Mouse (Mus musculus) MEL (cell line): Measurements from ENCODE around the gene Vmp1. TPM values are rescaled to one million over a fixed set of nuclear protein-coding genes. Genes with fewer than 3 reads are reported as not detected.

Experiments
- DNase-seq: peaks from one replicate; pipeline ENCODE4 v3.0.0; 2011; ENCODE audit warnings: low read depth, low spot score
- H3K27ac ChIP-seq: 2 replicates; pipeline ENCODE4 v1.5.1; 2012; ENCODE audit warnings: low read depth, mild to moderate bottlenecking, control low read depth, low read length, moderate library complexity; ENCODE audit not compliant: control insufficient read depth
- H3K27me3 ChIP-seq, 2 experiments: fragments of 150-350 bp in 1 of 2; sonication (generic) in 1 of 2; 2 replicates each; pipeline ENCODE4 v1.6.1; 2012; ENCODE audit warnings: low read length in 2 of 2, mild to moderate bottlenecking in 2 of 2, improper control_type of control experiment in 1 of 2, moderate library complexity in 1 of 2; ENCODE audit not compliant: insufficient read depth in 2 of 2, control insufficient read depth in 1 of 2
- H3K36me3 ChIP-seq, 2 experiments: 2 replicates each; pipeline ENCODE4 v1.6.1; 2012 to 2014; ENCODE audit warnings: low read length in 2 of 2, improper control_type of control experiment in 1 of 2, inconsistent platforms in 1 of 2, mild to moderate bottlenecking in 1 of 2; ENCODE audit not compliant: insufficient read depth in 2 of 2, control insufficient read depth in 1 of 2
- H3K4me1 ChIP-seq, 2 experiments: fragments of 150-350 bp in 1 of 2; sonication (generic) in 1 of 2; 2 replicates each; pipeline ENCODE4 v1.6.1; 2012; ENCODE audit warnings: low read length in 2 of 2, improper control_type of control experiment in 1 of 2, mild to moderate bottlenecking in 1 of 2; ENCODE audit not compliant: insufficient read depth in 2 of 2, control insufficient read depth in 1 of 2
- H3K4me3 ChIP-seq, 2 experiments: fragments of 150-350 bp in 1 of 2; sonication (generic) in 1 of 2; 2 replicates each; pipeline ENCODE4 v1.5.1; 2012; ENCODE audit warnings: low read depth in 2 of 2, low read length in 2 of 2, mild to moderate bottlenecking in 2 of 2, moderate library complexity in 2 of 2, control low read depth in 1 of 2, improper control_type of control experiment in 1 of 2; ENCODE audit not compliant: control insufficient read depth in 1 of 2, insufficient read depth in 1 of 2
- H3K79me2 ChIP-seq: 2 replicates; pipeline ENCODE4 v1.6.1; 2012; ENCODE audit warnings: mild to moderate bottlenecking, low read length, moderate library complexity; ENCODE audit not compliant: control insufficient read depth, poor library complexity, insufficient read depth
- H3K9ac ChIP-seq: 2 replicates; pipeline ENCODE4 v1.6.1; 2012; ENCODE audit warnings: low read depth, mild to moderate bottlenecking, control low read depth, low read length, moderate library complexity; ENCODE audit not compliant: control insufficient read depth, poor library complexity, severe bottlenecking
- H3K9me3 ChIP-seq: fragments of 150-350 bp; sonication (generic); replicated peaks from 2 replicates; pipeline ENCODE4 v1.6.1; 2012; ENCODE audit warnings: mild to moderate bottlenecking, low read length, improper control_type of control experiment, moderate library complexity; ENCODE audit not compliant: insufficient read depth
- BHLHE40 ChIP-seq: IDR thresholded peaks from 2 replicates; pipeline ENCODE4 v1.6.1; 2012; ENCODE audit warnings: low read depth, mild to moderate bottlenecking, inconsistent platforms, low read length, improper control_type of control experiment, borderline replicate concordance
- CHD2 ChIP-seq: IDR thresholded peaks from 2 replicates; pipeline ENCODE4 v1.6.1; 2011; ENCODE audit warnings: low read length, improper control_type of control experiment
- CTCF ChIP-seq, 3 experiments: IDR thresholded peaks in 2 of 3; conservative IDR thresholded peaks in 1 of 3; 2 replicates each; pipeline ENCODE4 v1.5.1; 2011 to 2012; ENCODE audit warnings: low read length in 3 of 3, low read depth in 2 of 3, mild to moderate bottlenecking in 2 of 3, improper control_type of control experiment in 1 of 3, inconsistent platforms in 1 of 3, mixed read lengths in 1 of 3, moderate library complexity in 1 of 3; ENCODE audit not compliant: control insufficient read depth in 1 of 3, insufficient read depth in 1 of 3, poor library complexity in 1 of 3, severe bottlenecking in 1 of 3
- EP300 ChIP-seq, 2 experiments: IDR thresholded peaks; 2 replicates each; pipeline ENCODE4 v1.6.1; 2011; ENCODE audit warnings: improper control_type of control experiment in 2 of 2, low read length in 2 of 2, low read depth in 1 of 2, mild to moderate bottlenecking in 1 of 2
- ETS1 ChIP-seq: IDR thresholded peaks from 2 replicates; pipeline ENCODE4 v1.6.1; 2012; ENCODE audit warnings: low read depth, mild to moderate bottlenecking, inconsistent platforms, low read length, improper control_type of control experiment, moderate library complexity
- GABPA ChIP-seq: IDR thresholded peaks from 2 replicates; pipeline ENCODE4 v1.6.1; 2012; ENCODE audit warnings: low read depth, mild to moderate bottlenecking, inconsistent platforms, low read length, improper control_type of control experiment, moderate library complexity
- GATA1 ChIP-seq: IDR thresholded peaks from 2 replicates; pipeline ENCODE4 v1.6.1; 2011; ENCODE audit warnings: low read depth, low read length, improper control_type of control experiment
- KAT2A ChIP-seq: conservative IDR thresholded peaks from 2 replicates; pipeline ENCODE4 v1.6.1; 2012; ENCODE audit warnings: low read depth, low read length, improper control_type of control experiment, inconsistent platforms
- MEF2A ChIP-seq: IDR thresholded peaks from 2 replicates; pipeline ENCODE4 v1.6.1; 2014; ENCODE audit warnings: low read depth, mild to moderate bottlenecking, inconsistent platforms, low read length, improper control_type of control experiment; ENCODE audit not compliant: poor library complexity, insufficient replicate concordance, severe bottlenecking; ENCODE audit errors: extremely low read depth
- MYC ChIP-seq: IDR thresholded peaks from 2 replicates; pipeline ENCODE4 v1.6.1; 2011; ENCODE audit warnings: low read depth, mild to moderate bottlenecking, low read length, improper control_type of control experiment, moderate library complexity
- NRF1 ChIP-seq: IDR thresholded peaks from 2 replicates; pipeline ENCODE4 v1.6.1; 2014; ENCODE audit warnings: low read depth, mild to moderate bottlenecking, inconsistent platforms, low read length, improper control_type of control experiment, moderate library complexity; ENCODE audit not compliant: poor library complexity, insufficient read depth, severe bottlenecking
- POLR2A ChIP-seq, 2 experiments: IDR thresholded peaks; 2 replicates each; pipeline ENCODE4 v1.6.1; 2011 to 2012; ENCODE audit warnings: low read length in 2 of 2, mild to moderate bottlenecking in 2 of 2, control low read depth in 1 of 2, improper control_type of control experiment in 1 of 2, low read depth in 1 of 2, moderate library complexity in 1 of 2; ENCODE audit not compliant: control insufficient read depth in 1 of 2, insufficient read depth in 1 of 2, poor library complexity in 1 of 2
- POLR2AphosphoS2 ChIP-seq: IDR thresholded peaks from 2 replicates; pipeline ENCODE4 v1.6.1; 2011; ENCODE audit warnings: low read length, improper control_type of control experiment
- POLR2AphosphoS5 ChIP-seq: IDR thresholded peaks from 2 replicates; pipeline ENCODE4 v1.6.1; 2012; ENCODE audit warnings: low read depth, borderline replicate concordance, mild to moderate bottlenecking, inconsistent platforms, low read length, moderate library complexity, mixed read lengths
- RCOR1 ChIP-seq: IDR thresholded peaks from 2 replicates; pipeline ENCODE4 v1.6.1; 2012; ENCODE audit warnings: low read depth, mild to moderate bottlenecking, inconsistent platforms, low read length, improper control_type of control experiment
- SIN3A ChIP-seq: IDR thresholded peaks from 2 replicates; pipeline ENCODE4 v1.6.1; 2012; ENCODE audit warnings: low read length, improper control_type of control experiment, inconsistent platforms
- SMC3 ChIP-seq: IDR thresholded peaks from 2 replicates; pipeline ENCODE4 v1.6.1; 2011; ENCODE audit warnings: low read depth, low read length, improper control_type of control experiment
- TAL1 ChIP-seq: IDR thresholded peaks from 2 replicates; pipeline ENCODE4 v1.6.1; 2012; ENCODE audit warnings: mild to moderate bottlenecking, inconsistent platforms, low read length, moderate library complexity, mixed read lengths
- TBP ChIP-seq: IDR thresholded peaks from 2 replicates; pipeline ENCODE4 v1.8.0; 2011; ENCODE audit warnings: low read depth, low read length, improper control_type of control experiment
- TCF12 ChIP-seq: IDR thresholded peaks from 2 replicates; pipeline ENCODE4 v1.6.1; 2014; ENCODE audit warnings: low read depth, mild to moderate bottlenecking, inconsistent platforms, low read length, improper control_type of control experiment, moderate library complexity
- ZC3H11A ChIP-seq: IDR thresholded peaks from 2 replicates; pipeline ENCODE4 v1.6.1; 2012; ENCODE audit warnings: low read depth, mild to moderate bottlenecking, inconsistent platforms, low read length, improper control_type of control experiment
- ZKSCAN1 ChIP-seq: IDR thresholded peaks from 2 replicates; pipeline ENCODE4 v1.6.1; 2012; ENCODE audit warnings: low read depth, mild to moderate bottlenecking, inconsistent platforms, low read length, improper control_type of control experiment, moderate library complexity
- polyA plus RNA-seq, 2 experiments: library from polyadenylated mRNA; stranded (reverse) in 1 of 2; unstranded in 1 of 2; fragments of >175 nt in 1 of 2; fragments of >200 nt in 1 of 2; gene quantifications; 2 replicates each; pipeline versions ENCODE4 v1.2.1 to v1.2.4; 2012; ENCODE audit warnings: low replicate concordance in 2 of 2, low read depth in 1 of 2; ENCODE audit not compliant: insufficient read length in 2 of 2, insufficient read depth in 1 of 2, missing spikeins in 1 of 2
- total RNA-seq: library from RNA; depleted of rRNA; stranded (reverse); fragments of 300-350 nt; gene quantifications from 2 replicates; pipeline ENCODE4 v1.2.3, GENCODE M21; 2012

The Vmp1 gene
- total and polyA plus RNA-seq, 3 experiments = 61.8 to 94.9 TPM; not detected in 1

DNA sequence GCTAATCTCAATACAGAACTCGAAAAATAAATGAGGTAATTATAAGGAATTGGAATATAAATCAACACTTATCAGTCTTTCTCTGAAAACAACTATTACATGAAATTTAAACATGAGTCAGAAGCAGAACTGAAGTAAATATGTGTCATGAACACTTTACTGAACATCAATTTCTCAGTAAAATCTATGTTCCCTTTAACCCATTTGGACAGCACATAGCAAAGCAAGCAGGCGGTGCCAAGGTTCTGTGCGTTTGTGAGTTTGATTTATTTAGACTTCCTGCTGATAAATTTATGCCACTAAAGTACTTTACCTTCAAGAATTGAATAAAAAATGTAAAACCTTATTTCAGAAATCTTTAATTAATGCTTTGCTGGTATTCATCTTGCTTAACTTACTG, 54.2 kb downstream of the Vmp1 start:
- no peak overlapping the region for H3K4me3 ChIP-seq
- no peaks in the 10 kb centered on the region for H3K9me3 ChIP-seq
- no peak for TF ChIP-seq POLR2A (IDR thresholded peaks at IDR 0.05; ENCODE audit: control insufficient read depth in 1 of 2, insufficient read depth in 1 of 2, low read depth in 1 of 2, low read length in 2 of 2, poor library complexity in 1 of 2)
- TF ChIP-seq CTCF (IDR thresholded peaks at IDR 0.05 in 2 of 3, conservative IDR thresholded peaks at IDR 0.05 in 1 of 3; ENCODE audit: control insufficient read depth in 1 of 3, insufficient read depth in 1 of 3, low read depth in 2 of 3, low read length in 3 of 3, poor library complexity in 1 of 3, severe bottlenecking in 1 of 3) = no peak
- TF ChIP-seq ZC3H11A = no peak
- no peak for TF ChIP-seq BHLHE40
- TF ChIP-seq SIN3A = no peak
- TF ChIP-seq TAL1 = no peak
- no peak for TF ChIP-seq POLR2AphosphoS5
- TF ChIP-seq MYC = no peak
- no peak for TF ChIP-seq NRF1
- no peak for TF ChIP-seq CHD2
- TF ChIP-seq ZKSCAN1 = no peak
- TF ChIP-seq GABPA = no peak
- no peak for TF ChIP-seq SMC3
- no peak for TF ChIP-seq MEF2A
- no peak for TF ChIP-seq TCF12
- no peak for TF ChIP-seq RCOR1
- TF ChIP-seq KAT2A = no peak
- H3K9ac ChIP-seq = no peak overlapping the region
- H3K36me3 ChIP-seq = peaks cover 12 to 41% of the 10 kb centered on the region in 2 experiments
- H3K27me3 ChIP-seq = no peaks in the 10 kb centered on the region
- peaks cover 17 to 34% of the 10 kb centered on the region in 2 experiments for H3K4me1 ChIP-seq
- no peaks in the 10 kb centered on the region for H3K79me2 ChIP-seq
- H3K27ac ChIP-seq = no peak overlapping the region
- DNase-seq = no peak

DNA sequence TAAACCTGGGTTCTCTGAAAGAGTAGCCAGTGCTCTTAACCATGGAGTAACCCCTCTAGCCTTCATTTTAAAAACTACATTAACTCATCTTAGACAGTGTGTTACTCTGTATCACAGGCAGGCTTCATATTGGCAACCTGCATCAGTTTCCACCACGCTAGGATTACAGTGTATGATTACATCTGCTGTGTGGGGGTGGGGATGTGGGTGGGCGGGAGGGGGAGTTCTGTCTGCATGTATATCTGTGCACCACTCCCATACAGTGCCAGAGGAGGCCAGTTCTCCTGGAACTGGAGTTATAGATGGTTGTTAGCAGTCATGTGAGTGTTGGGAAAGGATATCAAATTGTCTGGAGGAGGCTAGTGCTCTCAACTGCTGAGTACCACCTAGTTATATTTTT, 55.2 kb downstream of the Vmp1 start:
- peak overlapping the region; percentile 68 for H3K27ac ChIP-seq
- no peak overlapping the region for H3K9ac ChIP-seq

More for the DNA sequence above, 55.2 kb downstream of the Vmp1 start:
- Histone ChIP-seq H3K4me1 (peaks cover 17 to 34% of the 10 kb centered on the region in 2 experiments), H3K27me3 (no peaks in the 10 kb centered on the region), H3K4me3 (no peak overlapping the region), H3K36me3 (peaks cover 9 to 42% of the 10 kb centered on the region in 2 experiments), H3K79me2 (no peaks in the 10 kb centered on the region), H3K9me3 (no peaks in the 10 kb centered on the region)
- DNase-seq = peak; percentile 45
- peak; percentile 16; the same call in 1 of the 2 replicates for TF ChIP-seq ETS1
- TF ChIP-seq TBP = 0 out of 2 replicates have a peak, but pooled peaks have one; percentile 7
- TF ChIP-seq POLR2AphosphoS2 = no peak
- TF ChIP-seq GATA1 = 0 out of 2 replicates have a peak, but pooled peaks have one; percentile 6
- peak in 1 of 2 experiments; percentile 60; a peak in 1 of 4 replicates for TF ChIP-seq EP300 (IDR thresholded peaks at IDR 0.05; ENCODE audit: low read depth in 1 of 2, low read length in 2 of 2)
- TF ChIP-seq TCF12 = peak; percentile 37; the same call in 1 of the 2 replicates
